Mouse (Mus musculus) hindbrain, embryonic 16.5 days (tissue): Measurements from ENCODE around the gene Syne1. TPM values are rescaled to one million over a fixed set of nuclear protein-coding genes. Genes with fewer than 3 reads are reported as not detected.
A peak's percentile ranks its signal among the peaks of the same experiment; 100 is the strongest.

Experiments used
- ATAC-seq: fragments of 200-750 bp; cut with Nextera tagmentation; 2 replicates; pipeline ENCODE4 v1.8.0; 2017; ENCODE audit warnings: moderate TSS enrichment, moderate library complexity
- H3K27ac ChIP-seq: fragments of 300-500 bp; sonication (generic); 2 replicates; pipeline ENCODE4 v1.5.1; 2014; ENCODE audit warnings: low read depth, mild to moderate bottlenecking, control low read depth, low read length, moderate library complexity
- H3K27me3 ChIP-seq: fragments of 300-500 bp; sonication (generic); replicated peaks from 2 replicates; pipeline ENCODE4 v1.6.1; 2014; ENCODE audit warnings: low read length; ENCODE audit not compliant: control insufficient read depth, insufficient read depth
- H3K36me3 ChIP-seq: fragments of 300-500 bp; sonication (generic); 2 replicates; pipeline ENCODE4 v1.6.1; 2014; ENCODE audit warnings: mild to moderate bottlenecking, low read length, moderate library complexity, mixed read lengths; ENCODE audit not compliant: control insufficient read depth, insufficient read depth
- H3K4me1 ChIP-seq: fragments of 300-500 bp; sonication (generic); 2 replicates; pipeline ENCODE4 v1.6.1; 2014; ENCODE audit warnings: low read depth, low read length; ENCODE audit not compliant: control insufficient read depth, insufficient read depth
- H3K4me2 ChIP-seq: fragments of 300-500 bp; sonication (generic); 2 replicates; pipeline ENCODE4 v1.6.1; 2014; ENCODE audit warnings: mild to moderate bottlenecking, low read length, control low read depth, moderate library complexity
- H3K4me3 ChIP-seq: fragments of 300-500 bp; sonication (generic); 2 replicates; pipeline ENCODE4 v1.5.1; 2014; ENCODE audit warnings: mild to moderate bottlenecking, low read length, control low read depth, moderate library complexity
- H3K9ac ChIP-seq: fragments of 300-500 bp; sonication (generic); 2 replicates; pipeline ENCODE4 v1.6.1; 2014; ENCODE audit warnings: low read depth, mild to moderate bottlenecking, control low read depth, low read length, moderate library complexity
- H3K9me3 ChIP-seq: fragments of 300-500 bp; sonication (generic); 2 replicates; pipeline ENCODE4 v1.6.1; 2014; ENCODE audit warnings: mild to moderate bottlenecking, low read length, moderate library complexity; ENCODE audit not compliant: control insufficient read depth
- WGBS: fragments of 180-500 bp; shearing (Covaris S2); extraction: QIAGEN DNeasy Blood & Tissue Kit; methylation state at CpG from one replicate; pipeline ENCODE4 v1.1.7; 2014; 5-methylcytosine and 5-hydroxymethylcytosine counted together
- polyA plus RNA-seq: library from polyadenylated mRNA; unstranded; fragments of >200 nt; fragmentation: Nextera tagmentation; extraction: Ambion mirVana; gene quantifications from 2 replicates; pipeline ENCODE4 v1.2.1, GENCODE M21; 2015

Gene Syne1
- polyA plus RNA-seq, 1 experiment from 2014 or later, result 18.7 TPM

DNA sequence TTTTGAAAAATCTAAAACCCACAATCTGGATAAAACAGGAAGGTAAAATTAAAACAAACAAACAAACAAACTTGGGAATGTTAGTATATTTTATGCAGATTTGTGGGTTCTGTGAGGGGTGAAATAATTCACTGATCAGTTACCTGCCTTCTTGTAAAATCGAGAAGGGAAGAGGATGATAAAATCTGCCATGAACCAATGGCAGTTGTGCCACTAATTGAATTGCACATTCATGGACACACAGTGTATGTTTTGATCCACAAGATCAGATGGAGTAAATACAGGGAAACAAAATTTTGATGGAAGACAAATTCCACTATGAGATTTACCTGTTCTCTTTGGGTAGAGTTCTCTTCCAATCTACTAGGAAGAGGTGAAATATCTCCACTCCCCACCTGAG, 521.4 kb downstream of the Syne1 start:
- H3K9ac ChIP-seq, result no peak overlapping the region
- H3K27ac ChIP-seq, result no peak overlapping the region
- no peak overlapping the region for H3K4me3 ChIP-seq
- peaks cover 8% of the 10 kb centered on the region; the same call in 1 of the 2 replicates for H3K36me3 ChIP-seq
- no peak for ATAC-seq
- no peaks in the 10 kb centered on the region for H3K27me3 ChIP-seq
- no peaks in the 10 kb centered on the region for H3K4me1 ChIP-seq
- H3K4me2 ChIP-seq, result no peak overlapping the region
- H3K9me3 ChIP-seq, result no peaks in the 10 kb centered on the region
- WGBS, result 100% methylated on average over 1 of the region's 1 CpGs

GRCm38 (mm10) chr10:5029161-5029560, 522.1 kb downstream of the Syne1 start:
- peaks cover 8% of the 10 kb centered on the region; the same call in 1 of the 2 replicates for H3K36me3 ChIP-seq
- no peak for ATAC-seq
- H3K4me3 ChIP-seq, result no peak overlapping the region
- 82% methylated on average over 2 of the region's 2 CpGs for WGBS
- no peaks in the 10 kb centered on the region for H3K9me3 ChIP-seq
- H3K27me3 ChIP-seq, result no peaks in the 10 kb centered on the region
- H3K9ac ChIP-seq, result no peak overlapping the region
- no peak overlapping the region for H3K27ac ChIP-seq
- no peaks in the 10 kb centered on the region for H3K4me1 ChIP-seq
- H3K4me2 ChIP-seq, result no peak overlapping the region

- H3K9me3 ChIP-seq, result no peaks in the 10 kb centered on the region
- H3K36me3 ChIP-seq, result peaks cover 6% of the 10 kb centered on the region; the same call in 1 of the 2 replicates
- no peak overlapping the region for H3K27ac ChIP-seq
- 84% methylated on average over 9 of the region's 9 CpGs for WGBS
- ATAC-seq, result no peak
- no peak overlapping the region for H3K4me3 ChIP-seq
- H3K4me2 ChIP-seq, result no peak overlapping the region
- no peak overlapping the region for H3K9ac ChIP-seq
- H3K27me3 ChIP-seq, result no peaks in the 10 kb centered on the region
- no peaks in the 10 kb centered on the region for H3K4me1 ChIP-seq
Measured at GRCm38 (mm10) chr10:5028301-5028700, 523.0 kb downstream of the Syne1 start.

DNA sequence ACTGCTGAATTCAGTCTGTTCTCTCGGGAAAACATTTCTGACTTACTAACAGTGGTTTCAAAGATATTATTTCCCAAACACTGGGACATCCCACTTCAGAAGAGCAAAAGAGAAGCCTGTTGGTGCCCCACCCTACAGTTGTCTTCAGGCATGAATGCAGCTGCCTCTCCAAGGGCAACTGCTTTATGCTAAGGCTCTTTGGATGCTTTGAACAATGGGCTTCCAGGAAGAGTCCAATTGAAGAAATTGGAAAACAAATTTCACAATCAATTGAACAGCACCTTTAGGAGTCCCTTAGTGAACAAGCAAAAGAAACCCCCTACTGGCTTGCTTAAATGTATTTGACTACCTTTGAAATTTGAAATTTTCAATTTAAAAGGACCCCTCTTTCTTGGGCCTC, 524.1 kb downstream of the Syne1 start:
- H3K9ac ChIP-seq, result no peak overlapping the region
- no peak overlapping the region for H3K4me3 ChIP-seq
- H3K4me1 ChIP-seq, result no peaks in the 10 kb centered on the region
- WGBS, result 65% methylated on average over 1 of the region's 1 CpGs
- ATAC-seq, result no peak
- H3K36me3 ChIP-seq, result peaks cover 3% of the 10 kb centered on the region
- no peak overlapping the region for H3K27ac ChIP-seq
- no peak overlapping the region for H3K4me2 ChIP-seq
- H3K9me3 ChIP-seq, result no peaks in the 10 kb centered on the region
- no peaks in the 10 kb centered on the region for H3K27me3 ChIP-seq

DNA sequence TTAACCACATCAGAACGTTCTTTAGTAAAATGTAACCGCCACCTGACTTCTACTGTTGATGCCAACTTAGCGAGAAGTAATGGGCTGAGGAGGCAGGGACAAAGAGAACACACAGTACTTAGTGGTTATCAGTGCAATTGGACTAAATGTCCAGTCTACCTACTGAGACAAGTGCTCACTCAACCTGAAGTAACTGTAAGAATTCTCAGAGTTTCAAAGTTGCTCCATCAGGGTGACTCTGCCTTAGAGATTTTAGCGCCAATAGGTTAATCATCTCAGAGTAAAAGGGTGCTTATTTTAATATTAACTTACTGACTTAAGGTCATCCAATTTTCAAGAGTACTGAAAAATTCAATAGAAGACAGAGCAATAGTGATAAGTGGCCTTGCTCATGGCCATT, 525.4 kb downstream of the Syne1 start:
- no peak for ATAC-seq

GRCm38 (mm10) chr10:5017148-5017547, 534.1 kb downstream of the Syne1 start:
- Histone ChIP-seq H3K4me2 (no peak overlapping the region), H3K9me3 (no peaks in the 10 kb centered on the region), H3K27me3 (no peaks in the 10 kb centered on the region), H3K36me3 (peaks cover 4% of the 10 kb centered on the region; the same call in 1 of the 2 replicates), H3K9ac (no peak overlapping the region), H3K4me1 (no peaks in the 10 kb centered on the region), H3K4me3 (no peak overlapping the region), H3K27ac (no peak overlapping the region)
- 0 out of 2 replicates have a peak, but pooled peaks have one; percentile 50 for ATAC-seq
- WGBS, result 41% methylated on average over 1 of the region's 1 CpGs

More for the DNA sequence above, 525.4 kb downstream of the Syne1 start:
- no peaks in the 10 kb centered on the region for H3K9me3 ChIP-seq
- no peak overlapping the region for H3K4me2 ChIP-seq
- 94% methylated on average over 4 of the region's 4 CpGs for WGBS
- H3K36me3 ChIP-seq, result peaks cover 7% of the 10 kb centered on the region
- H3K4me3 ChIP-seq, result no peak overlapping the region
- H3K27ac ChIP-seq, result no peak overlapping the region
- H3K27me3 ChIP-seq, result no peaks in the 10 kb centered on the region
- H3K9ac ChIP-seq, result no peak overlapping the region
- no peaks in the 10 kb centered on the region for H3K4me1 ChIP-seq

GRCm38 (mm10) chr10:5014976-5015375, 536.3 kb downstream of the Syne1 start:
- Histone ChIP-seq H3K27me3 (no peaks in the 10 kb centered on the region), H3K4me3 (no peak overlapping the region), H3K4me2 (no peak overlapping the region), H3K9ac (no peak overlapping the region), H3K4me1 (no peaks in the 10 kb centered on the region), H3K27ac (no peak overlapping the region), H3K9me3 (no peaks in the 10 kb centered on the region), H3K36me3 (no peaks in the 10 kb centered on the region; the same call in 1 of the 2 replicates)
- no peak for ATAC-seq
- WGBS, result 88% methylated on average over 1 of the region's 1 CpGs

- H3K9me3 ChIP-seq, result no peaks in the 10 kb centered on the region
- no peak overlapping the region for H3K9ac ChIP-seq
- H3K27ac ChIP-seq, result no peak overlapping the region
- H3K4me2 ChIP-seq, result no peak overlapping the region
- H3K36me3 ChIP-seq, result no peaks in the 10 kb centered on the region
- no peak overlapping the region for H3K4me3 ChIP-seq
- no peak for ATAC-seq
- no peaks in the 10 kb centered on the region for H3K27me3 ChIP-seq
- H3K4me1 ChIP-seq, result no peaks in the 10 kb centered on the region
Measured at GRCm38 (mm10) chr10:5012004-5012403, 539.3 kb downstream of the Syne1 start.

DNA sequence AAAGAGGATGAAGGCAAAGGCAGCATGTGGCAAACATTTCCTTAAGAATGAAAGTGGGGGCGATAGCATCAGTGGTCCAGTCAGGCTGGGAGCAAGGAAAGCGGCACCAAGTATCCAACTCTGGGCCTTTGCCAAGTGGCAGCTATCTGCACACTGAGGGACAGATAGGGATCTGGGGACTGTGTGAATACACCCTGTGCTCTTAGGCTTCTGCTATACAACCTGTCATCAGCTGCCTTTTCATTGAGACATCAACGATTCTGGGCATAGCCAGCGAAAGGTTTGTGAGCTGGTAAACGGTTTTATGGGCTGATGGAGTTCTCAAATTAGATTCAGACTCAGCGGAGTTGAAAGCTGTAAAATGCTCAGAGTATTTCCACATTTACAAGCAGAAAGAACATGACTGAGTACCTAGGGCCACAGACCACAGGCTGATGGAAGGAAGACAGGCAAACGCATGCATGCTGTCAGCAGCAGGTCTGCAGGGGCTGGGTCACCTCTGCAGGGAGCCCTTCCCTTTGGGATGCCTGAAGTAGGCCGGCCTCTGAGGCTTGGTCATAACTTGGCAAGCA, 542.4 kb downstream of the Syne1 start:
- no peaks in the 10 kb centered on the region for H3K27me3 ChIP-seq
- H3K9ac ChIP-seq, result no peak overlapping the region
- whole genome bisulfite sequencing, result 73% methylated on average over 8 of the region's 8 CpGs
- H3K9me3 ChIP-seq, result no peaks in the 10 kb centered on the region
- no peak overlapping the region for H3K4me3 ChIP-seq
- H3K4me2 ChIP-seq, result no peak overlapping the region
- no peak overlapping the region for H3K27ac ChIP-seq
- H3K36me3 ChIP-seq, result no peaks in the 10 kb centered on the region
- ATAC-seq, result no peak; the same call in 1 of the 2 replicates
- no peaks in the 10 kb centered on the region for H3K4me1 ChIP-seq
